In genomic region chr17:69416163-69416562, GRCm38 (mm10) we compare ENCODE assay signal across 8 mouse cellular contexts. TPM values are rescaled to one million over a fixed set of nuclear protein-coding genes. Genes with fewer than 3 reads are reported as not detected.
A peak's percentile ranks its signal among the peaks of the same experiment; 100 is the strongest.
DNase-seq lines count a peak whose midpoint lies in the region; ATAC-seq and TF ChIP-seq lines count a peak whose summit lies in the region.

No protein-coding gene starts in this region.

- H3K4me3 ChIP-seq in heart, adult 2 months, result peak overlapping the region; percentile 90
- H3K4me3 ChIP-seq in hindbrain, embryonic 10.5 days, result peak overlapping the region; percentile 80
- H3K4me3 ChIP-seq in liver, postnatal 0 days (ENCODE audit: low read depth, low read length), result peak overlapping the region; percentile 88

- H3K4me2 ChIP-seq in liver, postnatal 0 days (ENCODE audit: low read depth, low read length), result peak overlapping the region; percentile 87

- no peak for DNase-seq in heart, adult 2 months
- DNase-seq in heart, postnatal 36 days, result no peak
- no peak for DNase-seq in hindbrain, embryonic 10.5 days (ENCODE audit: low spot score)
- no peak for DNase-seq in liver, postnatal 0 days
- no peak for DNase-seq in thymus, postnatal 25 days
- no peak for DNase-seq in cerebellum, postnatal 4 days (ENCODE audit: low spot score in 2 of 2)
- DNase-seq in gastrocnemius, postnatal 4 days (ENCODE audit: low spot score in 2 of 2), result no peak

- TF ChIP-seq POLR2A in heart, adult 2 months (IDR thresholded peaks at IDR 0.05; ENCODE audit: insufficient read depth, low read depth, low read length), result no peak

- H3K9ac ChIP-seq in heart, adult 2 months (ENCODE audit: low read depth, low read length), result no peak overlapping the region
- H3K9ac ChIP-seq in liver, postnatal 0 days (replicated peaks), result peak overlapping the region; percentile 87

- intact Hi-C loops in heart, adult 2 months (cut with DNase I), result loop anchor here (2.0 kb wide), 1 partner anchor 19 kb away; no protein-coding TSS in a partner anchor
- intact Hi-C loops in heart, postnatal 36 days (cut with DNase I), result no loop called here

- no peak for TF ChIP-seq CTCF in heart, adult 2 months (IDR thresholded peaks at IDR 0.05)
- TF ChIP-seq CTCF in liver, postnatal 0 days (IDR thresholded peaks at IDR 0.05; ENCODE audit: low read depth), result no peak

- TF ChIP-seq EP300 in heart, adult 2 months (IDR thresholded peaks at IDR 0.05; ENCODE audit: insufficient read depth, low read depth, low read length), result no peak
- no peak for TF ChIP-seq EP300 in liver, postnatal 0 days (IDR thresholded peaks at IDR 0.05; ENCODE audit: low read depth)

- H3K36me3 ChIP-seq in heart, adult 2 months (ENCODE audit: control insufficient read depth, insufficient read depth, low read length), result 0 out of 2 replicates have a peak, but pooled peaks cover 2% of the 10 kb centered on the region
- no peaks in the 10 kb centered on the region for H3K36me3 ChIP-seq in hindbrain, embryonic 10.5 days
- H3K36me3 ChIP-seq in liver, postnatal 0 days (replicated peaks; ENCODE audit: insufficient read depth, low read length), result no peaks in the 10 kb centered on the region

- peak; percentile 28 for ATAC-seq in CD4-positive, CD25-positive, alpha-beta regulatory T cell, adult 4 months
- ATAC-seq in liver, postnatal 0 days, result no peak

- no peaks in the 10 kb centered on the region for H3K27me3 ChIP-seq in heart, adult 2 months (ENCODE audit: control insufficient read depth, insufficient read depth, low read length)
- H3K27me3 ChIP-seq in hindbrain, embryonic 10.5 days (ENCODE audit: insufficient read depth, poor library complexity, severe bottlenecking), result no peaks in the 10 kb centered on the region
- H3K27me3 ChIP-seq in liver, postnatal 0 days (ENCODE audit: insufficient read depth, low read length), result no peaks in the 10 kb centered on the region

- H3K9me3 ChIP-seq in hindbrain, embryonic 10.5 days, result no peaks in the 10 kb centered on the region
- no peaks in the 10 kb centered on the region for H3K9me3 ChIP-seq in liver, postnatal 0 days (ENCODE audit: low read length)

- H3K79me2 ChIP-seq in heart, adult 2 months (replicated peaks; ENCODE audit: control insufficient read depth, insufficient read depth, low read length), result no peaks in the 10 kb centered on the region

- no peaks in the 10 kb centered on the region for H3K4me1 ChIP-seq in heart, adult 2 months (ENCODE audit: control insufficient read depth, insufficient read depth, low read length)
- H3K4me1 ChIP-seq in hindbrain, embryonic 10.5 days (replicated peaks), result peaks cover 14% of the 10 kb centered on the region
- H3K4me1 ChIP-seq in liver, postnatal 0 days (ENCODE audit: insufficient read depth), result peaks cover 12% of the 10 kb centered on the region

- no peak overlapping the region; the same call in 1 of the 2 replicates for H3K27ac ChIP-seq in heart, adult 2 months
- peak overlapping the region; percentile 98; the same call in 1 of the 2 replicates for H3K27ac ChIP-seq in hindbrain, embryonic 10.5 days
- peak overlapping the region; percentile 98 for H3K27ac ChIP-seq in liver, postnatal 0 days (ENCODE audit: low read depth)

RNA-seq across cellular contexts. Expression of gene Akain1, which starts 23.0 kb away (rescaled TPM):
- not detected for total RNA-seq in heart, adult 2 months (2021)
- polyA plus RNA-seq in heart, adult 2 months (2012; rRNA removed), result 0.12 and 0.18 TPM in 2 replicates
- not detected for total RNA-seq in heart, postnatal 36 days (2021)
- not detected for polyA plus RNA-seq in CD4-positive, CD25-positive, alpha-beta regulatory T cell, adult 4 months (2017; shearing (Covaris generic))
- 0.08 TPM in 1 of 2 replicates, not detected in the other for polyA plus RNA-seq in hindbrain, embryonic 10.5 days (2016; fragmentation: Nextera tagmentation; extraction: Ambion mirVana)
- not detected in 2 replicates for polyA plus RNA-seq in liver, postnatal 0 days (2015; fragmentation: Nextera tagmentation; extraction: Ambion mirVana)
- total RNA-seq in gastrocnemius, postnatal 4 days (2021), result not detected

RNA-seq across cellular contexts. Expression of gene Zbtb14, which starts 33.3 kb away (rescaled TPM):
- 10 to 100 TPM in 1 of 2 experiments, 1 to 10 TPM in 1; 8.5 to 10.6 TPM for total RNA-seq in heart, adult 2 months (2021)
- polyA plus RNA-seq in heart, adult 2 months (2012; rRNA removed), result 3.9 and 6.9 TPM in 2 replicates
- total RNA-seq in heart, postnatal 36 days (2021), result 10 to 100 TPM; 11.8 to 11.9 TPM
- polyA plus RNA-seq in CD4-positive, CD25-positive, alpha-beta regulatory T cell, adult 4 months (2017; shearing (Covaris generic)), result 10 to 100 TPM; 16.3 to 19.6 TPM
- polyA plus RNA-seq in hindbrain, embryonic 10.5 days (2016; fragmentation: Nextera tagmentation; extraction: Ambion mirVana), result 25.9 and 28.9 TPM in 2 replicates
- 5.2 and 5.3 TPM in 2 replicates for polyA plus RNA-seq in liver, postnatal 0 days (2015; fragmentation: Nextera tagmentation; extraction: Ambion mirVana)
- 10 to 100 TPM; 12.7 to 14.2 TPM for total RNA-seq in gastrocnemius, postnatal 4 days (2021)
